Mouse (Mus musculus): Measurements from ENCODE around the gene Fto.

- TF ChIP-seq CTCF (conservative IDR thresholded peaks at IDR 0.05 in 1 of 2, IDR thresholded peaks at IDR 0.05 in 1 of 2; ENCODE audit: low read depth in 2 of 2, low read length in 2 of 2) (no peak), GABPA (IDR thresholded peaks at IDR 0.05; ENCODE audit: insufficient replicate concordance, low read depth, low read length) (no peak), MAX (IDR thresholded peaks at IDR 0.05; ENCODE audit: low read length) (no peak), IRF4 (IDR thresholded peaks at IDR 0.05; ENCODE audit: low read depth, low read length) (no peak), NRF1 (IDR thresholded peaks at IDR 0.05; ENCODE audit: low read depth, low read length) (no peak), RCOR1 (conservative IDR thresholded peaks at IDR 0.05; ENCODE audit: low read depth, low read length) (no peak), ELF1 (IDR thresholded peaks at IDR 0.05; ENCODE audit: low read depth, low read length) (no peak), MXI1 (IDR thresholded peaks at IDR 0.05; ENCODE audit: low read depth, low read length) (no peak), POLR2A (IDR thresholded peaks at IDR 0.05; ENCODE audit: low read depth, low read length) (no peak), SMC3 (IDR thresholded peaks at IDR 0.05; ENCODE audit: low read depth, low read length) (no peak), ETS1 (conservative IDR thresholded peaks at IDR 0.05; ENCODE audit: low read depth, low read length) (no peak), TCF12 (IDR thresholded peaks at IDR 0.05; ENCODE audit: low read depth, low read length) (no peak)
Observed at GRCm38 (mm10) chr8:91490065-91490464, 176.7 kb downstream of the Fto start.

Data from CH12.LX (cell line).